Mouse (Mus musculus) lung, postnatal 0 days (tissue): ENCODE results near the gene Il1rl2.

Source experiments
- CTCF ChIP-seq: IDR thresholded peaks from 2 replicates; pipeline ENCODE4 v1.5.1; 2016; ENCODE audit warnings: antibody characterized with exemption, mild to moderate bottlenecking
- EP300 ChIP-seq: IDR thresholded peaks from 2 replicates; pipeline ENCODE4 v1.6.1; 2016; ENCODE audit warnings: antibody characterized with exemption, mild to moderate bottlenecking, control low read depth

GRCm38 (mm10) chr1:40340102-40340501 is 15.7 kb downstream of the Il1rl2 start:
- TF ChIP-seq CTCF (no peak), EP300 (no peak)
